In genomic region chr4:33147825-33148224, GRCm38 (mm10) we compare ENCODE assay signal across 10 mouse cellular contexts. TPM values are rescaled to one million over a fixed set of nuclear protein-coding genes. Genes with fewer than 3 reads are reported as not detected.
DNase-seq lines count a peak whose midpoint lies in the region; ATAC-seq lines count a peak whose summit lies in the region.
"Had no signal": no experiment of that assay in that cellular context is flagged by ENCODE, and none has a peak within 500 bp of the region (broad histone marks: within the 10 kb centered on the region; RNA-seq: fewer than 3 reads in every experiment).

No protein-coding gene starts in this region.

- no peak overlapping the region for H3K4me2 ChIP-seq in kidney, embryonic 16.5 days (replicated peaks; ENCODE audit: low read depth, low read length)
- H3K4me2 ChIP-seq: lung, embryonic 15.5 days had no signal

- H3K9me3 ChIP-seq in kidney, embryonic 16.5 days (ENCODE audit: low read length) = no peaks in the 10 kb centered on the region
- H3K9me3 ChIP-seq: lung, embryonic 15.5 days had no signal

- no peaks in the 10 kb centered on the region for H3K36me3 ChIP-seq in kidney, embryonic 16.5 days (ENCODE audit: insufficient read depth, low read length)
- H3K36me3 ChIP-seq: lung, embryonic 15.5 days had no signal

- H3K27ac ChIP-seq in kidney, embryonic 16.5 days (ENCODE audit: low read length) = no peak overlapping the region
- H3K27ac ChIP-seq: lung, embryonic 15.5 days had no signal

- DNase-seq in kidney, adult 11 months = peak; percentile 12
- peak; percentile 88 for DNase-seq in CD4-positive, CD25-positive, alpha-beta regulatory T cell, adult 2 months (ENCODE audit: low read depth, low spot score)
- peak; percentile 64 for DNase-seq in R1 (ENCODE audit: low read depth, low spot score)
- peak; percentile 81 for DNase-seq in embryo, embryonic 10.5 days (ENCODE audit: low spot score)
- DNase-seq in kidney, postnatal 4 days = peak; percentile 71 to 74
- DNase-seq in yolk sac, embryonic 10.5 days (ENCODE audit: low spot score) = no peak

- no peak for ATAC-seq in kidney, embryonic 16.5 days (ENCODE audit: low FRiP score, low TSS enrichment)
- peak; percentile 50; the same call in 1 of the 2 replicates for ATAC-seq in neutrophil, adult 5-6 weeks (ENCODE audit: extremely low read depth, insufficient number of reproducible peaks, low FRiP score, poor library complexity, severe bottlenecking)

- H3K9ac ChIP-seq in kidney, embryonic 16.5 days (replicated peaks; ENCODE audit: low read length) = no peak overlapping the region
- H3K9ac ChIP-seq: lung, embryonic 15.5 days had no signal

- 4% methylated on average over 2 of the region's 2 CpGs for WGBS in kidney, embryonic 16.5 days

- no peak overlapping the region for H3K4me3 ChIP-seq in kidney, embryonic 16.5 days (ENCODE audit: low read length)
- H3K4me3 ChIP-seq: erythroblast, embryonic 14.5 days; lung, embryonic 15.5 days had no signal

- H3K27me3 ChIP-seq in kidney, embryonic 16.5 days (ENCODE audit: insufficient read depth, low read length) = 0 out of 2 replicates have a peak, but pooled peaks cover 3% of the 10 kb centered on the region

- no peaks in the 10 kb centered on the region for H3K4me1 ChIP-seq in kidney, embryonic 16.5 days (ENCODE audit: insufficient read depth, low read length)

RNA-seq across cellular contexts. Expression of gene Gabrr1, which starts 15.5 kb away (rescaled TPM):
- polyA plus RNA-seq in kidney, embryonic 16.5 days (2015; fragmentation: Nextera tagmentation; extraction: Ambion mirVana) = not detected in 2 replicates
- not detected in 2 replicates for total RNA-seq in neutrophil, adult 5-6 weeks (2017)
- polyA plus RNA-seq: lung, embryonic 15.5 days had no signal

RNA-seq across cellular contexts. Expression of gene Pm20d2, which starts 41.7 kb away (rescaled TPM):
- polyA plus RNA-seq in kidney, embryonic 16.5 days (2015; fragmentation: Nextera tagmentation; extraction: Ambion mirVana) = 0.60 and 1.2 TPM in 2 replicates
- total RNA-seq in neutrophil, adult 5-6 weeks (2017) = not detected in 2 replicates
- polyA plus RNA-seq: erythroblast, embryonic 14.5 days had no signal
